Mouse (Mus musculus): Measurements from ENCODE around the gene Brsk1.

DNA sequence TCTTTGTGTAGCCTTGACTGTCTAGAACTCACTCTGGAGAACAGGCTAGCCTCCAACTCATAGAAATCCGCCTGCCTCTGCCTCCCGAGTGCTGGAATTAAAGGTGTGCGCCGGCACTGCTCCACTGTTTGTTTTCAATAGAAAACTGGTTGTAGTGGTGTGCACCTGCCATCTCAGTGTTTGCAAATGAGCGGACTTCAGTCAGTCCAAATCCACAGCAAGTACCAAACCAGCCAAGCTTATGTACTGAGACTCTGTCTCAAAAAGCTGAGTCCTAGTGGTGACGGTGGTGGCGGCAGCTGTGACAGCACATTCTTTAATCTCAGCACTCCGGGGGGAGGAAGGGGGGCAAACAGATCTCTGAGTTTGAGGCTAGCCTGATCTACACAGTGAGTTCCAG lies 21.9 kb upstream of the Brsk1 start:
- TF ChIP-seq CTCF (IDR thresholded peaks at IDR 0.05), result no peak
- TF ChIP-seq EP300 (IDR thresholded peaks at IDR 0.05), result no peak

Measured in lung, postnatal 0 days (tissue).